Mouse (Mus musculus): Measurements from ENCODE around the gene Nkx2-1.
A peak's percentile ranks its signal among the peaks of the same experiment; 100 is the strongest.
"Not testable (repeated sequence)": the region's sequence is repeated elsewhere in the genome, so short reads cannot be mapped to it uniquely, and the experiment has no call there.

Nkx2-1 gene

DNA sequence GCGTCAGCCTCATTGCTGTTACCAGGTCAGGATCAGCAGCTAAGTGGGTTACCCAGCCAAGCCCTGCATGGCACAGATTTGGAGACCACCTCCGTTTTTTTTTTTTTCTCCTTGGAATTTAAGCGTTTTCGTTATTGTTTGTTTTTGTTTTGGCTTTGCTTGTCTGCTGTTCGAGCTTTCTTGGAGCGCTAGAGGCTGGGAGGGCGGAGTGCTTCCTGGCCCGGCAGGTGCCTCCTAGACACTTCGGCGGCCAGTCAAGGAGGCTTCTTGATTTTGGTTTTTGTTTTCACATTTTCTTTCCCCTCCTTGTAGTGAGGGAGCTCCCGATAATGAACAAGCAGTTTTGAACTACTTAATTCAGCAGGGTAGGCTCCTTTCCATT lies at the start of gene Nkx2-1:
Gene Nkx2-1, minus strand, starts transcription at position 25 of the 382 bp plus-strand sequence.
- DNase-seq, result no peak

- DNase-seq, result peak; percentile 83
These were observed 4.4 kb upstream of the Nkx2-1 start for GRCm38 (mm10) chr12:56541068-56541467.

GRCm38 (mm10) chr12:56540591-56540990 lies 3.9 kb upstream of the Nkx2-1 start:
- DNase-seq, result no peak

GRCm38 (mm10) chr12:56538601-56539000 lies 1.9 kb upstream of the Nkx2-1 start:
- DNase-seq, result no peak

- no peak for DNase-seq
These were observed 1.2 kb upstream of the Nkx2-1 start for GRCm38 (mm10) chr12:56537931-56538330.

GRCm38 (mm10) chr12:56537342-56537741 lies 634 bp upstream of the Nkx2-1 start:
- no peak for DNase-seq

DNA sequence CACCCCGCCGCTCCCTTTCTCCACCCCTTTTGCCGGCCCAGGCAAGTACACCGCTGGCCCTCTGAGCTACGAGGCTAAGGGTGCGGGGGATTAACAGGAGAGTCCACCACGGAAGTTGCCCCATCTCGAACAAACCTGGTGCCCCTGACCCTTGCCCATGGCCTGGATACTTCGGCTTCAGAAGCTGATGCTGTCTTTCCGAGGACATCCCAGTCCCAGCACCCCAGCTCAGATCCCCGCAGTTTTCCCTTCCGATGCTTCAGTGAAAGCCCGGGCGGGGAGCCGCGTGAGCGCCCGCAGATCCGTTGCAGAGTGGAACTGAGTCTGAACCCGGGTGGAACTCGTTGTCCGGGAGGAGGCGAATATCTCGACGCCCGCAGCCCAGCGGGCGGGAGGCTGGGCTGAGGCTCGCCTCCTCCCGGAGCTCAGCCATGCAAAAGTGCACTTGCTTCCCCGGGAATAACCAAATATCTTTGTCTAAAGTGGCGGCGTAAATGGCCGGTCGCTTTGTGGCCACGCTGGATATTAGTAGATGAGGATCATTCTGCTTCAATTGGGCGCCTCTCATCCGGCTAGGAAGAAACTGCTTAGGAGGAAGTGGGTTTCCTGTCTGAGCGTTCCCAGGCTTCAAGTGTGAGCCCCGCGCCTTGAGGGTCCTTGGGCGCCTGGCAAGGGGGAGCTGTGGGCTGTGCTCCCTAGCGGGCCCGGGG lies 379 bp downstream of the Nkx2-1 start:
- no peak for DNase-seq

DNA sequence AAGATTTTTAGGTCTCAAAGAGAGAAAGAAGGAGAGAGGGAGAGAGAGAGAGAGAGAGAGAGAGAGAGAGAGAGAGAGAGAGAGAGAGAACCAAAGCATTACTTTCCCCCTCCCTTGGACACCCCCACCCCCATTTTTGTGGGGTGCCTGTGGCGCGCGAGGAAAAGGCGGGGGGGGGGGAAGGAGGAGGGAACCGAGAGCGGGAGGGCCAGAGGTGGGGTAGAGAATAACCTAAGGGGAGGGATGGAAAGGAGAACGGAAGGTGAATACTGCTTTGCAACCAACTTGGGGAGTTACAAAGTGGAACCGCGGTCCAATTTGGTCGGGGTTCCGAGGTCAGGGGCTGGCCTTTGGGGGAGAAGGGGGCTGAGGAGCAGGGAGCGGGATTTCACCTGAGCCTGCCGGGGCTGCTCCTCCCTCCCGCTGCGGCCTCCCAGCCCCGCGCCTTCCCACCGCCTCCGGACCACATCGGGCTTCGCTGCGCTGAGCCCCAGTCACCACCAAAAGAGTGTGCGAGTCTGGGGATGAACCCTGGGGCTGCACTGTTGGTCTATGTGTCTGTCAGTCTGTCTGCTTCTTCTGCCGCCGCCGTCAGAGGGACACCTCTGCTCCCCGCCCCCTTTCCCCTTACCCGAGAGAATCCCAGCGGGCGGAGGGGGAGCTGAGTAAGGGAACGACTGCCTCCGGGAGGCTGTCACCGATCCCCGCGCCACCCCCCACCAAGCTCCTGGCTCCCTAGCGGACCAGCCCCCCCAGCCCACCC lies 1.1 kb downstream of the Nkx2-1 start:
- DNase-seq, result no peak

- no peak for DNase-seq
These were observed 1.9 kb downstream of the Nkx2-1 start for GRCm38 (mm10) chr12:56534651-56535326.

GRCm38 (mm10) chr12:56534311-56534650 lies 2.4 kb downstream of the Nkx2-1 start:
- DNase-seq, result no peak

DNA sequence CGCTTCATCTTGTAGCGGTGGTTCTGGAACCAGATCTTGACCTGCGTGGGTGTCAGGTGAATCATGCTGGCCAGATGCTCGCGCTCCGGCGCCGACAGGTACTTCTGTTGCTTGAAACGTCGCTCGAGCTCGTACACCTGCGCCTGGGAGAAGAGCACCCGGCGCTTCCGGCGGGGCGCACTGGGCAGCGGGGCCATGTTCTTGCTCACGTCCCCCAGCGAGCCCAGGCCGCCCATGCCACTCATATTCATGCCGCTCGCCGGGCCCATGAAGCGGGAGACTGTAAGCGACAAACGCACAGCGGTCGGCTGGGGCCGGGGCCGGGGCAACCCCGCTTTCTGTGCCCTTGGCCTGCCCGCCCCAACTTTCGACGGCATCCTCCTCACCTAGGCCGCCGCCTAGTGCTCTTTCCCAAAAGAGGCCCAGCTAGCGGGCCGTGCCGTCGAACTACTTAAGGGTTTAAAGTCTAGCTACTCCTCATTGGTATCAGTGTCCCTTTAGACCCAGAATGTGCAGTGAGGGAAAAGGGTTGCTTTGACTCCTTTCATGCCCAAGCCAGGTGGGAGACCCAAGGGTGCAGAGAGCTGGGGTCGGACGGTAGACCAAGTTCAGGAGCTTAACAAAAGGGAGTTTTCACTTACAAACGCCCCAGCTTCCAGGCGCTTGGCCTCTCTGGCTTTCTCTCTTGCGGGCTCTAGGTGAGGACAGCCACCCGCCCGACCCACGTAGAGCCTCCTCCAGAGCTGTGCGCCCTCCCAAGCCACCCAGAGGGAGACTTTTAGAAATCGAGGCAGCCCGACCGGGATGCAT lies 3.0 kb downstream of the Nkx2-1 start:
- no peak for DNase-seq

DNA sequence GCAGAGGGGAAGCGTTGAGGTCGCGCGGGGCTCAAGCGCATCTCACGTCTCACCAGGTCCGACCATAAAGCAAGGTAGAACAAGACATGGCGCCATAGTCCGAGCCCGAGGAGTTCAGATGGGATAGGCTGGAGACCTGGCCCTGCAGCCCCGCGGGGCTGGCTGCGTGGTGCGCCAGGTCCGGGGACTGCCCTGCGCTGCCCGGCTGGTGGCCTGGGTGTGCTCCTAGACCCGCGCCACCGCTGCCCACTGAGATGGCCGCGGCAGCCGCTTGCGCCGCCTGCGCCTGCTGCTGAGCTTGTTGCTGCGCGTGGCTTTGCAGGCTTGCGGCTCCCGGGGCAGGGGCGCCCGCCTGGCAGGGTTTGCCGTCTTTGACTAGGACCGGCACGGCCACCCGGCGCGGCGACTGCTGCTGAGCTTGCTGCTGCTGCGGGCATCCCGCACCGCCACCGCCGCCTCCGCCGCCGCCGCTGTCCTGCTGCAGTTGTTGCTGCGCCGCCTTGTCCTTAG lies 3.7 kb downstream of the Nkx2-1 start:
- DNase-seq, result peak; percentile 19

DNA sequence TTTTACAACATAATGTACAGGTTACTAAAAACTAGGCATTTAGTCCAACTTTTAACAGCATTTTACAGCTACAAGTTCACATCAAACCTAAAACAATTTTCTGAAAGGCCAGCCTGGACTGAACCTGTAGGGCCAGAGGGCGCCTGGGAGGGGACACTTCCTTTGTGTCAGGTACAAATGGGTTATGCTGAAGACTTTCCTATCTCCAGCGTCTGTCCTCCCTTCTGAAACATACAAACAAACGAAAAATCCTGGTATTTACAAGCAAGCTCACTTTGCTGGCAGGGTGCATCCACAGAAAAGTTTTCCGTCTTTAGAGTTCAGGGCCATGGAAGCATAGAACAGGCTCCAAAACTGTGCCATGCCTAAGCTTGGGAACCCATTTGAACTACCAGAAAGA lies 4.6 kb downstream of the Nkx2-1 start:
- no peak for DNase-seq

DNA sequence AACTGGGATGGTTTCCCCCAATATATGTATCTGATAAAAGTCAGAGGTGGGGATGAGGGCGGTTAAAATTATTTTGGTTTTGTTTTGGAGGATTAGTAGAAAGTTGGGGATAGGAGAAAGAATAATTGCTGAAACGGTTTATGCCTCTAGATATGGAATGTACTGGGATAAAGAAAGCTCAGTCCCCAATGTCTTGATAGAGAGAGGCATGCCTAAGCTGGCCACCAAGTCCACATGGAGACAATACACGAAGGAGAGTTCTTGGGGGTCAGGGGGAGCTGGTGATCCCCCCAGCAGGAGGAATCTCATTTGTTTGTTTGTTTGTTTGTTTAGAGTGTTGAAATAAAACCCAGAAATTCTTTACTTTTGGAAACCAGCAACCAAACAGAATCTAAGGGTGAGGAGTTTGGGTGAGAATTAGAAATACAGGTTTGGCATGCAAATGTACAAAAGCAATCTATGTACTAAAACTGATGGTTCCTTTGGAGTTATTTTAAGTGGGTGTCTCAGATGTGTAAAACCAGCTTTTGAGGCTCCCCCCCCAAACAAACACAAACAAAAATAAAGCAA lies 5.6 kb downstream of the Nkx2-1 start:
- no peak for DNase-seq

- no peak for DNase-seq
These were observed 6.8 kb downstream of the Nkx2-1 start for GRCm38 (mm10) chr12:56529931-56530330.

DNA sequence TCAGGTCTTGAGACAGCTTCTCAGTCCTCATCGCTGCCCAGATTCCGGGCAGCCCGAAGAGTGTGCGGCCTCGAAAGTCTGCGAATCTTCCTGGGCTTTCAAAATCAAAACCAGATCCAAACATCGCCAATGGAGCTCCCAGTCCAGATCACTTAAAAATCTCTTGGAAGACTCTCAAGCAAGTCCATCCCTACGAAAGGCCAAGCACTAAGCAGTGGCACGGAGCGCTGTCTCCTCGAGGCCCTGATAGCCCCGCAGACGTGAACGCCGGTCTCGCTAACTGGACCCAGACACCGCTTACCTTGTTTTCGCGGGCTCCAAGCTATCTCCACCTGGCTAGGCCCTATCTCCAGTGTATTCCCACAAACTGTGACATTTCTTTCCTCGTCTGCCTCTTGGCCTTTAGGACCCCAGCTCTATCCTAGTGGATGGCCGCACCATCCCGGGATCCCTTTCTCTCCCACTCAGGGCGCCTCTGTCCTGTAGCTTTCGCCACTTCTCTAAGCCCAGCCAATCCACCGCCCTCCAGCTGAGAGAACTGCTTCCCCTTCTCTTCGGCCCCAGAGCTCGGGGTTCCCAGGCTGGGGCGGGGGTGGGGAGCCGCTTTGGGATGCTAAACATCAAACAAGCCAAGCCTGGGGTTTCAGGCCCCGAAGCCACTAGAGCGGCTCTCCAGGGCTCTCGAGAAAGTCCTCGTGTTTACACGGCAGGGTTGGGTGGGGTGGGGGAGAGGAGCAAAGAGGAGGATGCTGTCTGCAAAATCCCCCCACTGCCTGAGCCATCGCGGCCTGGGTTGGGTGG lies 7.6 kb downstream of the Nkx2-1 start:
- no peak for DNase-seq

DNA sequence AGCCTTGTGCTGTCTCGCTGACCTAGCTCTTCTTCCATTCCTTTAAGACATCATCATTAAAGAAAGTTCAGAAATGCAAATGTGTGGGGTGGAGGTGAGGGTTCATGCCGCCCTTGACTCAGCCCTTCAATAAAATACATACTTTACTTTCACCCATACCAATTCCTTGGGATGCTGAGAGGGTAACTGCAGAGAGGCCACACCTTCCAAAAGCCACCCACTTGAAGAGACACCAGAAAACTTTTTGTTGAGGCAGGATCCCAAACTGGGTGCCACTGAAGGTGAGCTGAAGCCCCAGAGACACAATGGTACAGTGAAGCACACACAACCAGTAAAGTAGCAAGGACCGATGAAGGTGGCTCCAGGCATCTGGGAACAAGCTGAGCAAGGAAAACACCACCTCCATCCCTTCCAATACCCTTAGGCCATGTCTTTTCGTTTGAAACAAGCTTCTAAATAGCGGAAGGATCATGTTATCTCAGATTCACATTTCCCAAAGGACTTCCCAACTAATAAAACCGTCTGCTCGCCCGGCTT lies 8.6 kb downstream of the Nkx2-1 start:
- DNase-seq, result no peak

GRCm38 (mm10) chr12:56527071-56527470 lies 9.6 kb downstream of the Nkx2-1 start:
- no peak for DNase-seq

DNA sequence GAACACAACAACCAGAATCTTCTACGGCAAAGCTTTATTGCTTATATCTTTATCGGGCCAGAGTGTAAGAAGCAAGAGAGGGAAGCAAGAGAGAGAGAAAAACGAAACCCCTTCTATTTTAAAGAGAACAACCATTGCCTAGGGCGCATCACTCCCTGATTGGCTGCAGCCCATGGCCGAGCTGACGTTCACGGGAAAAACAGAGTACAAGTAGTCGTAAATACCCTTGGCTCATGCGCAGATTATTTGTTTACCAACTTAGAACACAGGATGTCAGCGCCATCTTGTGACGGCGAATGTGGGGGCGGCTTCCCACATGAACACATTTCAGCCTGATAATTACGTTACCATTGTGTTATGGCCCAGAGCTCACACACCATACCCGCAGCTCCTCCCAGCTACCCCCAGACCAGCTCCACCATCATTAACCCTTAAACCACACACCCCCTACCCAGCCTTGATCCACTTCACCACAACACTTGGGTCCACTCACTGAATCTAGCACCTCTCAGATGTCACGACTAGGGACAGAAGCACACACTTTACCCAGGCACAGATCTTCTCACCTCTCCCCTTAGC lies 11.4 kb downstream of the Nkx2-1 start:
- DNase-seq, result not testable (repeated sequence)

DNA sequence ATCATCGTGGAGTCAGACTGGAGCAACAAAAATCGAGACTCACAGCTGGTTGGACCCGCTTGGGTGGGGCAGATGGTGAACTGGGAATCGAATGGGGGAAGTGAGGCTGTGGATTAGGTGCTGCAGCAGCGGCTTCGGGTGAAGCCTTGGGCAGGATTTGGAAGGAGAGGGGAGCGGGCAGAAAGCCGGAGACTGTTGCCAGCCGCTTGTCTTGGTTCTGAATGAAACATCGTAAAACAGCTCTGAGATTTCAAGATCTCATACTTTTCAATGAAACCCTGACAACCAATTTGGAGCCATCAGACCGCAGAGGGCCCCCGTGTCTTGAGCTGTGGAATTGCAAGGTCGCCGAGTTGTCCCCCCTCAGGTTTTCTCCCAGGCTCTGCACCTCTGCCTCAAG lies 12.5 kb downstream of the Nkx2-1 start:
- DNase-seq, result no peak

DNA sequence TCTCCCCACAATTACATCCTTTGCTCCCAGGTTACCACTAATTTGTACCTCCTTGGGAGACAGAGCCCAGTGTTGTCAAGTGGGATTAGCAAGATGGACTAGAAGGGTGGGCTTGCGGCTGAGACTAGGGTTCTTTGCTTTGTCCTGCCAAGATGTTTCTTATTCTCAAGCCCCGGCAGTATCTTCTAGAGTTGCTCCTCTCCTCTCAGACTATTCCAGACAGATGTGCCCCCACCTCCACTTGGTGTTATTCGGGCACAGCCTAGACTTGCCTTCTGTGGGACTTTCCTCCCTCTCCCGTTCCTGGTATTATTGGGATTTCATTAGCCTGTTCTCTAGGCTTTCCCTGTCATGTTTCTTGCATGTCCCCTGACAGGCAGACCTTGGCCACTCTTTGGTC lies 14.5 kb downstream of the Nkx2-1 start:
- DNase-seq, result no peak
